Mouse (Mus musculus): ENCODE measurements around the gene Clpp.

DNA sequence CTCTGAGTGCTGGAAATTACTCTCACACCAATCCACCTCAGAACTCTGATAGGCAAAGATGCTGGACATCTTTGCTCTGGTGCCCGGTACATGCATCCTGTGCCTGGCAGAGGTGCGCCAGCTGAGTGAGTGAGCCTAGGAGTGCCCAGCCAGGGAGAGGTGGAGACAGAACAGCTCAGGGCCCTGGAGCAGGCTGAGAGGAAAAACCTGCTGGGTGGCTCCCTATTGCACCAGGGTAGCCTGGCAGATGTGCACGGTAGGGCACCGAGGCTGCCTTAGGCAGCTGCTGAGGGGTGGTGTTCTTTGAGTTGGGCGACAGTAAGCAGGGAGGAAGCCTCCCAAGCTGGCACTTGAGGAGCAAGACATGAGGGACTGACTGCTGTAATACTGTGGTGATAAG lies 8.1 kb upstream of the Clpp start, which contains the start of gene Acer1:
- TF ChIP-seq CTCF (IDR thresholded peaks at IDR 0.05; ENCODE audit: borderline replicate concordance, extremely low read depth, insufficient read depth, insufficient read length) = no peak
- TF ChIP-seq POLR2A (IDR thresholded peaks at IDR 0.05; ENCODE audit: borderline replicate concordance, extremely low read depth, insufficient read depth, insufficient read length, poor library complexity, severe bottlenecking) = no peak

Measured in brain, embryonic 14.5 days (tissue).